Mouse (Mus musculus): ENCODE measurements around the gene Fzr1. TPM values are rescaled to one million over a fixed set of nuclear protein-coding genes. Genes with fewer than 3 reads are reported as not detected.

Fzr1 gene
- 140 and 143 TPM in 2 replicates for polyA plus RNA-seq (2016; fragmentation: Nextera tagmentation; extraction: Ambion mirVana)

GRCm38 (mm10) chr10:81377793-81378552 is at the start of gene Fzr1:
Gene Fzr1, minus strand, starts transcription at chr10:81378516.
- Histone ChIP-seq H3K27ac (peak within 1 kb of the TSS; percentile 78), H3K4me2 (replicated peaks) (peak within 1 kb of the TSS; percentile 79), H3K4me3 (peak within 1 kb of the TSS; percentile 85), H3K4me1 (peaks cover 22% of the 10 kb centered on the region), H3K9ac (peak within 1 kb of the TSS; percentile 96), H3K9me3 (no peaks in the 10 kb centered on the region), H3K27me3 (no peaks in the 10 kb centered on the region), H3K36me3 (peaks cover 26% of the 10 kb centered on the region)
- ATAC-seq (ENCODE audit: insufficient number of reproducible peaks, insufficient read depth, low FRiP score, low TSS enrichment), result peak; percentile 41
- 1% methylated on average over 57 of the region's 59 CpGs for WGBS

GRCm38 (mm10) chr10:81427804-81428506 is 49.6 kb upstream of the Fzr1 start:
- Histone ChIP-seq H3K9me3 (no peaks in the 10 kb centered on the region), H3K27ac (no peak overlapping the region), H3K9ac (no peak overlapping the region), H3K4me1 (peaks cover 50% of the 10 kb centered on the region), H3K36me3 (no peaks in the 10 kb centered on the region), H3K4me2 (replicated peaks) (no peak overlapping the region), H3K4me3 (peak overlapping the region; percentile 55; the same call in 1 of the 2 replicates), H3K27me3 (peaks cover 53% of the 10 kb centered on the region)
- no peak for ATAC-seq (ENCODE audit: insufficient number of reproducible peaks, insufficient read depth, low FRiP score, low TSS enrichment)
- WGBS, result 74% methylated on average over 8 of the region's 8 CpGs

DNA sequence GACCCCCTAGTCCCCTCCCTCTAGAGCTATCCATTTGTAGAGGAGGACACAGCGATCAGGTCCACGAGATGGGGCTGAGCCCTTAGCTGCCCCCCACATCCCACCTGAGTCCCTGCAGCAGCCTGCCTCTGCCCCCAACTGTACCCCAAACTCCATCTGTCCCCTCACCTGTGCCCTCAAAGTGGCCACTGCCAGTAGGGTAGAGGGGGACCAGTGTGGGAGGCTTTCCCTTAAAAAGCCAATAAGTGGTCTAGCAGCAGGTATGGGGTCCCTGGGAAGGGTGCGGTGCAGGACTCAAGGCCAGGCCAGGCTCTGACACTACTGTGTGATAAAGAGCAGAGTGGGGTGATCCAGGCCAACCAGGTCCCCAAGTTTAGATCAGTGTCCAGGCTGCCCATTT is 49.0 kb upstream of the Fzr1 start:
- H3K36me3 ChIP-seq, result no peaks in the 10 kb centered on the region
- ATAC-seq (ENCODE audit: insufficient number of reproducible peaks, insufficient read depth, low FRiP score, low TSS enrichment), result no peak
- peak overlapping the region; percentile 70; the same call in 1 of the 2 replicates for H3K9ac ChIP-seq
- peaks cover 46% of the 10 kb centered on the region for H3K4me1 ChIP-seq
- H3K4me3 ChIP-seq, result peak overlapping the region; percentile 55
- peaks cover 53% of the 10 kb centered on the region for H3K27me3 ChIP-seq
- H3K27ac ChIP-seq, result no peak overlapping the region
- peak overlapping the region; percentile 85 for H3K4me2 ChIP-seq (replicated peaks)
- no peaks in the 10 kb centered on the region for H3K9me3 ChIP-seq
- 26% methylated on average over 3 of the region's 3 CpGs for WGBS

GRCm38 (mm10) chr10:81426897-81427296 is 48.6 kb upstream of the Fzr1 start:
- Histone ChIP-seq H3K4me1 (peaks cover 46% of the 10 kb centered on the region), H3K4me2 (replicated peaks) (peak overlapping the region; percentile 85), H3K27ac (no peak overlapping the region), H3K9ac (peak overlapping the region; percentile 70), H3K9me3 (no peaks in the 10 kb centered on the region), H3K27me3 (peaks cover 53% of the 10 kb centered on the region), H3K36me3 (no peaks in the 10 kb centered on the region), H3K4me3 (peak overlapping the region; percentile 55)
- ATAC-seq (ENCODE audit: insufficient number of reproducible peaks, insufficient read depth, low FRiP score, low TSS enrichment), result no peak
- under 1% methylated on average over 36 of the region's 38 CpGs for WGBS

- no peaks in the 10 kb centered on the region for H3K36me3 ChIP-seq
- peak overlapping the region; percentile 85 for H3K4me2 ChIP-seq (replicated peaks)
- H3K9me3 ChIP-seq, result no peaks in the 10 kb centered on the region
- peaks cover 53% of the 10 kb centered on the region for H3K27me3 ChIP-seq
- peaks cover 42% of the 10 kb centered on the region for H3K4me1 ChIP-seq
- ATAC-seq (ENCODE audit: insufficient number of reproducible peaks, insufficient read depth, low FRiP score, low TSS enrichment), result no peak
- H3K4me3 ChIP-seq, result peak overlapping the region; percentile 55
- WGBS, result 3% methylated on average over 19 of the region's 33 CpGs
- 0 out of 2 replicates have a peak overlapping the region, but pooled peaks have one; percentile 32 for H3K27ac ChIP-seq
- H3K9ac ChIP-seq, result peak overlapping the region; percentile 70
Observed at GRCm38 (mm10) chr10:81426081-81426671, 47.9 kb upstream of the Fzr1 start.

GRCm38 (mm10) chr10:81425236-81425850 is 47.0 kb upstream of the Fzr1 start:
- Histone ChIP-seq H3K4me1 (peaks cover 41% of the 10 kb centered on the region), H3K9me3 (no peaks in the 10 kb centered on the region), H3K9ac (peak overlapping the region; percentile 33), H3K27ac (0 out of 2 replicates have a peak overlapping the region, but pooled peaks have one; percentile 46), H3K27me3 (peaks cover 53% of the 10 kb centered on the region), H3K4me3 (peak overlapping the region; percentile 55), H3K36me3 (0 out of 2 replicates have a peak, but pooled peaks cover under 1% of the 10 kb centered on the region), H3K4me2 (replicated peaks) (peak overlapping the region; percentile 85)
- 27% methylated on average over 10 of the region's 10 CpGs for WGBS
- no peak for ATAC-seq (ENCODE audit: insufficient number of reproducible peaks, insufficient read depth, low FRiP score, low TSS enrichment)

DNA sequence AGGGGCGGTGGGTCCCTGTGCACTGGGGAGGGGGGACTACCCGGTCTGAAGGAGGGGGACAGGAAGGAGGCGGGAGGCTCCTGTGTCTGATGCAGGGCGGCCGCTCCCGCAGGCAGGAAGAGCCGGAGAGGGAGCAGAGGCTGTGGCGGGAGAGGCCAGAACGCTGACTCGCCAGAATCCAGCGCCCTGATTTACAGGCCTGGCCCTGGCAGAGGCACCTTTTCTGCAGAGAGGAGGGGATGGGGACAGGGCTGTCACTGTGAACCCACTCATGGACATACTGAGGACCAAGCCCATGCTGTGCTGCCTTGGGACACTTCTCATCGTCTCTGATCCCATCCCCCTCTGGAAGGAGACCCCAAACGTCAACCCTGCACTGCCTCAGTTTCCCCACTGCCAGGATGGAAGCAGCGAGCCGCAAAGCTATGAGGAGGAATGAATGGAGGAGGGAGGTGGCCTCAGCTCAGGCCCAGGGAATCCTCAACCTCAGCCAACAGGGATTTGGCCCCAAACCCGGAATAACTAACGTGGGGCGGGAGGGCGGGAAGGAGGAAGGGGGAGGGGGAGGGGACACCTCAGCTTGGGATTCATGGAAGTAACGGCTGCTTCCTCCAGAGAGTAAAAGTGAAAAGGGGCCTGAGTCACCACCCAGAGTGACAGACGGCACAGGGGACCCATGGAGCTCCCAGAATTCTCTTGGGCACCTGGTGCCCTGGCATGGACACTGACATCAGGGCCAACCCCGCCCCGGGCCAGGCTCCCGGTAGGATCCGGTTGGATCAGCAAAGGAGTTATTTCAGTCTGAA is 46.1 kb upstream of the Fzr1 start:
- H3K9ac ChIP-seq, result peak overlapping the region; percentile 33; the same call in 1 of the 2 replicates
- 0 out of 2 replicates have a peak, but pooled peaks cover 9% of the 10 kb centered on the region for H3K36me3 ChIP-seq
- peaks cover 53% of the 10 kb centered on the region for H3K27me3 ChIP-seq
- WGBS, result 6% methylated on average over 25 of the region's 25 CpGs
- H3K27ac ChIP-seq, result 0 out of 2 replicates have a peak overlapping the region, but pooled peaks have one; percentile 46
- H3K4me1 ChIP-seq, result peaks cover 37% of the 10 kb centered on the region
- peak overlapping the region; percentile 55 for H3K4me3 ChIP-seq
- H3K4me2 ChIP-seq (replicated peaks), result peak overlapping the region; percentile 85
- H3K9me3 ChIP-seq, result no peaks in the 10 kb centered on the region
- no peak for ATAC-seq (ENCODE audit: insufficient number of reproducible peaks, insufficient read depth, low FRiP score, low TSS enrichment)

DNA sequence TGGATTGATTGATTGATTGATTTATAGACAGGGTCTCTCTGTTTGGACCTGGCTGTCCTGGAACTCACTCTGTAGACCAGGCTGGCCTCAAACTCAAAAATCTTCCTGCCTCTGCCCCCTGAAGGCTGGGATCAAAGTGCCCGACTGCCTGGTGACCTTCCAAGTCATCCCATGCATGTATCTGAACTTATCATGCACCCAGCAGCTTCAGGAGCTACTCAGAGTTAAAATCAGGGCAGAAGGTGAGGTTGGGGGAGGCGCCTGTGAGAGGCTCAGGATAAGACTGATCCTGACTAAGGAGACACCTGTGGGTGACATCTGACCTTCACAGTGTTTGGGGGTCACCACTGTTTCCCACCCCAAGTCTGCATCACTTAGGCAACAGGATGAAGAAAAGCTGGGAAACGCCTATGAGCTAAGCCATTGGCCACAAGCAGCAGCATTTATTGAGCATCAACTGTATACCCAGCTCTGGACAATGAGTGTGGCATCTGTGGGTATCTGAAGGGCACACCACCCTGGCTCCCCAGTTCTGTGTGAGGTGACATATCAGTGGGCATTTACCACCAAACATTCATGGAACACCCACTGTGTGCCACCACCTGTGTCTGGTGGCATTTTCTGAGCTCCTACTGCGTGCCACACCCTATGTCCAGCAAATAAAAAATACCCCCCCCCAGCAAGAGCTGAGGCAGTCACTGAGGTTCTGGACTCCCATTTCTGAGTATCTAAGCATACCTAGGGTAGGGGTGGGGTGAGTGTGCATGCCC is 45.3 kb upstream of the Fzr1 start:
- Histone ChIP-seq H3K36me3 (0 out of 2 replicates have a peak, but pooled peaks cover 11% of the 10 kb centered on the region), H3K9me3 (no peaks in the 10 kb centered on the region), H3K4me2 (replicated peaks) (peak overlapping the region; percentile 85), H3K9ac (no peak overlapping the region), H3K4me1 (peaks cover 40% of the 10 kb centered on the region), H3K27ac (no peak overlapping the region), H3K27me3 (peaks cover 48% of the 10 kb centered on the region), H3K4me3 (peak overlapping the region; percentile 1; the same call in 1 of the 2 replicates)
- ATAC-seq (ENCODE audit: insufficient number of reproducible peaks, insufficient read depth, low FRiP score, low TSS enrichment), result no peak
- 70% methylated on average over 4 of the region's 4 CpGs for WGBS

GRCm38 (mm10) chr10:81422661-81423217 is 44.4 kb upstream of the Fzr1 start:
- WGBS, result 79% methylated on average over 3 of the region's 3 CpGs
- H3K4me3 ChIP-seq, result no peak overlapping the region
- peaks cover 43% of the 10 kb centered on the region for H3K4me1 ChIP-seq
- ATAC-seq (ENCODE audit: insufficient number of reproducible peaks, insufficient read depth, low FRiP score, low TSS enrichment), result no peak
- peaks cover 39% of the 10 kb centered on the region for H3K27me3 ChIP-seq
- 0 out of 2 replicates have a peak, but pooled peaks cover 12% of the 10 kb centered on the region for H3K36me3 ChIP-seq
- H3K9me3 ChIP-seq, result no peaks in the 10 kb centered on the region
- no peak overlapping the region for H3K9ac ChIP-seq
- no peak overlapping the region for H3K27ac ChIP-seq
- no peak overlapping the region for H3K4me2 ChIP-seq (replicated peaks)

- Histone ChIP-seq H3K4me3 (no peak overlapping the region), H3K9ac (no peak overlapping the region), H3K27me3 (peaks cover 33% of the 10 kb centered on the region), H3K4me2 (replicated peaks) (no peak overlapping the region), H3K9me3 (no peaks in the 10 kb centered on the region), H3K27ac (no peak overlapping the region), H3K4me1 (peaks cover 46% of the 10 kb centered on the region), H3K36me3 (0 out of 2 replicates have a peak, but pooled peaks cover 12% of the 10 kb centered on the region)
- WGBS, result 71% methylated on average over 6 of the region's 6 CpGs
- no peak for ATAC-seq (ENCODE audit: insufficient number of reproducible peaks, insufficient read depth, low FRiP score, low TSS enrichment)
Observed at GRCm38 (mm10) chr10:81422191-81422590, 43.9 kb upstream of the Fzr1 start.

Measured in embryonic facial prominence, embryonic 12.5 days (tissue).